Mouse (Mus musculus) ES-E14 (cell line): ENCODE measurements at regions not wholly inside any gene's neighbourhood (a gene's known extent, or its start where the extent isn't known, plus 50 kb on each side); places are given as distances from the start of the nearest gene placed in this dataset.

ENCODE experiments used
- DNase-seq: peaks from one replicate; pipeline ENCODE4 v3.0.0-alpha.2; 2013; ENCODE audit warnings: low read depth, low spot score
- H3K27ac ChIP-seq: 2 replicates; pipeline ENCODE4 v1.5.1; 2012; ENCODE audit warnings: low read depth, mild to moderate bottlenecking, low read length, moderate library complexity, mixed read lengths; ENCODE audit not compliant: poor library complexity, insufficient read depth, severe bottlenecking
- H3K36me3 ChIP-seq: 2 replicates; pipeline ENCODE4 v1.6.1; 2012; ENCODE audit warnings: mild to moderate bottlenecking, low read length, moderate library complexity, mixed read lengths; ENCODE audit not compliant: control insufficient read depth, poor library complexity, insufficient read depth, severe bottlenecking
- H3K4me1 ChIP-seq, 2 experiments: fragments of 150-350 bp in 1 of 2; sonication (generic) in 1 of 2; 2 replicates each; pipeline ENCODE4 v1.6.1; 2012; ENCODE audit warnings: low read length in 2 of 2, mild to moderate bottlenecking in 1 of 2, mixed read lengths in 1 of 2; ENCODE audit not compliant: control insufficient read depth in 2 of 2, insufficient read depth in 2 of 2, poor library complexity in 1 of 2
- H3K4me3 ChIP-seq, 2 experiments: fragments of 150-350 bp in 1 of 2; sonication (generic) in 1 of 2; 2 replicates each; pipeline ENCODE4 v1.5.1; 2012; ENCODE audit warnings: low read length in 2 of 2, low read depth in 1 of 2, mild to moderate bottlenecking in 1 of 2, mixed read lengths in 1 of 2; ENCODE audit not compliant: insufficient read depth in 1 of 2, poor library complexity in 1 of 2, severe bottlenecking in 1 of 2
- H3K9ac ChIP-seq: 2 replicates; pipeline ENCODE4 v1.6.1; 2012; ENCODE audit warnings: low read depth, mild to moderate bottlenecking, low read length, mixed read lengths; ENCODE audit not compliant: poor library complexity, insufficient read depth, severe bottlenecking
- H3K9me3 ChIP-seq: fragments of 150-350 bp; sonication (generic); 2 replicates; pipeline ENCODE4 v1.6.1; 2012; ENCODE audit warnings: low read depth, mild to moderate bottlenecking, low read length; ENCODE audit not compliant: control insufficient read depth, insufficient read depth
- CHD2 ChIP-seq: IDR thresholded peaks from 2 replicates; pipeline ENCODE4 v1.6.1; 2014; ENCODE audit warnings: mild to moderate bottlenecking, low read depth, low read length, inconsistent platforms
- HCFC1 ChIP-seq: IDR thresholded peaks from 2 replicates; pipeline ENCODE4 v1.6.1; 2012; ENCODE audit warnings: low read length, inconsistent platforms, borderline replicate concordance; ENCODE audit not compliant: insufficient read depth
- MAFK ChIP-seq: IDR thresholded peaks from 2 replicates; pipeline ENCODE4 v1.6.1; 2014; ENCODE audit warnings: mild to moderate bottlenecking, low read depth, low read length, inconsistent platforms; ENCODE audit not compliant: insufficient read depth
- ZC3H11A ChIP-seq: IDR thresholded peaks from 2 replicates; pipeline ENCODE4 v1.6.1; 2012; ENCODE audit warnings: low read depth, mild to moderate bottlenecking, inconsistent platforms, low read length, borderline replicate concordance
- ZNF384 ChIP-seq: IDR thresholded peaks from 2 replicates; pipeline ENCODE4 v1.6.1; 2012; ENCODE audit warnings: low read depth, low read length, inconsistent platforms
- in situ Hi-C, 2 experiments: fragments of 600-800 bp; cut with MboI; formaldehyde crosslinking; loops; one replicate each; pipeline ENCODE4 v1.15.1; 2025; ENCODE audit warnings: low sequenced_read_pairs in 2 of 2, inconsistent platforms in 1 of 2; ENCODE audit not compliant: unreplicated experiment in 2 of 2

DNA sequence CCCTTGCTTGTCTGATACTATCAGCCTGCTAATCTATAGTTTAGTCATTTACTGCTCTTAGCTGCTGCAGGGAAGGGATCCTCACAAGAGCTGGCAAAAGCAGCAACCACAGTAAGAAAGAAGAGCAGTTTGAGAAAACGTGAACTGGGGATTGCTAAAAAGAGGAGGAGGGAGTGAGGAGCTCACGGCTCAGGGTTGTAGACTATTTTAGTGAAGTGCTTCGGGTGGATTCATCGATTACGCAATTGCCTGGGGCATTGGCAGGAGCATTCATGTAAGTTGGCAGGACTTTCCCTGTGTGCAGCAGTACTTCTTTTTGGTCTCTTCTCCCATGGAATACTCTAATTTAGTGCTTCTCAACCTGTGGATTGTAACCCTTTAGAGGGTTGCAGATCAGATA lies 157.1 kb downstream of the Csl start:
- in situ Hi-C loops: loop anchor here in 1 of 2 experiments (25.0 kb wide), 1 partner anchor 415 kb away; no protein-coding TSS in a partner anchor
- no peak overlapping the region for H3K9ac ChIP-seq
- H3K36me3 ChIP-seq: no peaks in the 10 kb centered on the region
- no peak for DNase-seq
- no peak overlapping the region for H3K27ac ChIP-seq
- no peak for TF ChIP-seq ZC3H11A
- TF ChIP-seq HCFC1: no peak
- no peak for TF ChIP-seq MAFK
- no peak for TF ChIP-seq CHD2
- no peak for TF ChIP-seq ZNF384
- H3K4me3 ChIP-seq: no peak overlapping the region
- H3K9me3 ChIP-seq: no peaks in the 10 kb centered on the region
- H3K4me1 ChIP-seq: no peaks in the 10 kb centered on the region

DNA sequence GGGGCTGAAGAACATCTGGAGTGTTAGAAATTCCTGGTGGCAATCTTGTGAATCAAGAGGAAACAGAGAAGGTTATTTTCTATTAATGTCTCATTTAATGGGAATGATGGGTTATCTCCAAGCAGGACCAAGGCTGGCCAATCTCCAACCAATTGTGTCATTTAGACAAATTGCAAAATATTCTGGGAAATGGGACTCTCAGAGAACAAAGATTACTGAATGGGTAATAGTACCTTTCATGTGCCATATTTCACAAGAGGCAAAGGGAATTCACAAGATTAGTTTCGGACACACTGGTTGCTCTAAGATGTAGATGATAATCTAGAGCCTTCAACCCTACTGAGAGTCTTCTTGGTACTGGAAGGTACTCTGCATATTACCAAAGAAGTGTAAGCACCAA lies 155.3 kb downstream of the Csl start:
- H3K4me1 ChIP-seq: no peaks in the 10 kb centered on the region
- no peak for DNase-seq
- no peak overlapping the region for H3K27ac ChIP-seq
- no peak overlapping the region for H3K4me3 ChIP-seq
- no peak for TF ChIP-seq ZC3H11A
- no peak for TF ChIP-seq ZNF384
- no peak for TF ChIP-seq CHD2
- no peak for TF ChIP-seq MAFK
- TF ChIP-seq HCFC1: no peak
- in situ Hi-C loops: loop anchor here in 1 of 2 experiments (25.0 kb wide), 1 partner anchor 417 kb away; no protein-coding TSS in a partner anchor
- no peaks in the 10 kb centered on the region for H3K36me3 ChIP-seq
- no peaks in the 10 kb centered on the region for H3K9me3 ChIP-seq
- no peak overlapping the region for H3K9ac ChIP-seq

DNA sequence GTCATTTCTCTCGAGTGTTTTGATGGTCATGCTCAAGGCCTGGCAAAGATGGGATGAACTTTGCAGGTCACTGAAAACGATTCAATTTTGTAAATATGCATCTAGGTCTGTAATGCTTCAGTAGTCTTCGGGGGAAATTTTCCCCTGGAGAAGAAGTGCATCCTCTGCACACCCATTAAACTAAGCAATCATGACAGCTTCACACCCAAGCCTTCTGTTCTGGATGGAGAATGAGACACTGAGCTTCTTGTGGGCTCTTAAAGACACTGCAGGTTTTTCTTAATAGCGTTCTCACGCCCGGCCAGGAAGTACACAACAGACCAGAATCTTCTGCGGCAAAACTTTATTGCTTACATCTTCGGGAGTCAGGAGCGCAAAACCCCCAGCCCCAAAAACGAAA lies 151.0 kb downstream of the Csl start:
- Histone ChIP-seq H3K4me3 (no peak overlapping the region), H3K4me1 (no peaks in the 10 kb centered on the region), H3K9me3 (no peaks in the 10 kb centered on the region), H3K9ac (no peak overlapping the region), H3K27ac (no peak overlapping the region), H3K36me3 (no peaks in the 10 kb centered on the region)
- TF ChIP-seq MAFK (no peak), ZNF384 (no peak), HCFC1 (no peak), CHD2 (no peak), ZC3H11A (no peak)
- no peak for DNase-seq
- in situ Hi-C loops: loop anchor here in 1 of 2 experiments (25.0 kb wide), 1 partner anchor 421 kb away; no protein-coding TSS in a partner anchor

DNA sequence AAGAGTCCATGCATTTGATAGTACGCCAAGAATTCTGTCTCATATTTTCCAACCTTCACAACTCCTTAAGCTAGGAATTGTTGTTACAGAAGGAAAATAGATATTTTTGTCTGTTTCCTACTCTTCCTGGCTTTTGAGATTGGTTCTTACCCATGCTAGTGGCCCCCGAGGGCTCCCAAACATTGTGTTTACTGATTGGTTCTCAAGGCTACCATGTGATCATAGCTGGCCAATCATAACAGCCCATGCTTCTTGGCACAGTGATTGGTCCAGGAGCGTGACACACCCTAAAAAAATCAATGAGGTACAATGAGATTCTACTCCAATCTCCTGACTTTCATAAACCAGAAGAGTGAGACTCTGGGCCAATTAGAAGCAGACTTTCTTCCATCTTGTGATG lies 150.0 kb downstream of the Csl start:
- H3K9ac ChIP-seq: no peak overlapping the region
- H3K4me3 ChIP-seq: no peak overlapping the region
- in situ Hi-C loops: loop anchor here in 1 of 2 experiments (25.0 kb wide), 1 partner anchor 422 kb away; no protein-coding TSS in a partner anchor

DNA sequence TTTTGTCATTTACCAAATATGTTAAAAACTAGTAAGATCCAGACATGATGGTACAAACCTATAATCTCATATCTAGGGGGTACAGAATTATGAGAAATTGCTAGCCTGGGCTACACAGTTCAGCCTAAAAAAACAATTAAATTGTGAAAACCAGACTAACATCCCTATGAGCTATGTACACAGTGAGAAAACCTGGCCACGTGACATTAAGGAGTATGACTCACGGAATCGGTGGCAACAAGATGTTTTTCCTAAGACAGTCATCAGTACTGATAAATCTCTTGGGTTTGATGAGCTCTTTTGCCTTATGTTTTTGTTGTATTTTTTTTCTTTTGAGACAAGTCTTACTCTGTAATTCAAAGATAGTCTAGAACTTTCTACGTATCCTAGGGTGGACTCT lies 148.6 kb downstream of the Csl start:
- H3K9me3 ChIP-seq: no peaks in the 10 kb centered on the region
- H3K4me3 ChIP-seq: no peak overlapping the region
- DNase-seq: no peak
- H3K9ac ChIP-seq: no peak overlapping the region
- TF ChIP-seq ZC3H11A (no peak), MAFK (no peak), CHD2 (no peak), HCFC1 (no peak)
- H3K4me1 ChIP-seq: no peaks in the 10 kb centered on the region
- in situ Hi-C loops: loop anchor here in 1 of 2 experiments (25.0 kb wide), 1 partner anchor 424 kb away; no protein-coding TSS in a partner anchor
- H3K36me3 ChIP-seq: no peaks in the 10 kb centered on the region
- no peak overlapping the region for H3K27ac ChIP-seq

More for the DNA sequence above, 150.0 kb downstream of the Csl start:
- no peak for DNase-seq
- Histone ChIP-seq H3K36me3 (no peaks in the 10 kb centered on the region), H3K9me3 (no peaks in the 10 kb centered on the region), H3K4me1 (no peaks in the 10 kb centered on the region), H3K27ac (no peak overlapping the region)
- TF ChIP-seq ZNF384 (no peak), HCFC1 (no peak), MAFK (no peak), ZC3H11A (no peak), CHD2 (no peak)
